Mouse (Mus musculus): Measurements from ENCODE around the gene Slc35c2. TPM values are rescaled to one million over a fixed set of nuclear protein-coding genes. Genes with fewer than 3 reads are reported as not detected.

Slc35c2 gene
- total and polyA plus RNA-seq, 2 experiments = 13.5 to 52.1 TPM

DNA sequence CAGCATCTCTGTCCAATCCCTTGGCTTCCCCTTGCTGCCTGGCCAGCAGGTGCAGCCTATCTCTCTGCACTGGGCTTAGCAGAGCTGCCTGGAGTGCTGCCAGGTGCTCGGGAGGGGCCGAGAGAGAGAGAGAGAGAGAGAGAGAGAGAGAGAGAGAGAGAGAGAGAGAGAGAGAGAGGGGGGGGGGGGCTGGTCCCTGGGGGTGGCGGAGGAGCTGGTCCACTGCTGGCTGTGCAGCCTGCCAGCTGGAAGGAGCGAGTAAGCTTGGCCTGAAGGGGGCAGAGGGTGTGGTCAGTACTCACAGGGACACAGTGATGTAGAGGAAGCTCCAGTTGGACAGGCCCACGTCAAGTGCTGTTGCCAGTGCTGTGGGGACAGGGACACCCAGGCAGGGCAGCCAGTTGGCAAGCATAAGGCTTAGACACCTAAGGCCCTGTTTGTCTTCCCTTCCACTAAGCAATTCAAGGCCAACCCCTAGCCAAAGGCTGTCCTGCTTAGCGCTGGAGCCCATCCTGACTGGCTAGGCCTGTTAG lies 5.8 kb downstream of the Slc35c2 start:
- no peak for TF ChIP-seq POLR2A (IDR thresholded peaks at IDR 0.05; ENCODE audit: extremely low read depth, insufficient read depth, low read length)
- no peak for TF ChIP-seq CTCF (IDR thresholded peaks at IDR 0.05; ENCODE audit: low read depth, low read length)
- no peak overlapping the region for H3K4me3 ChIP-seq (ENCODE audit: insufficient read depth, low read depth, low read length)
- H3K27me3 ChIP-seq (ENCODE audit: control insufficient read depth, insufficient read depth, low read length) = no peaks in the 10 kb centered on the region
- H3K27ac ChIP-seq (replicated peaks; ENCODE audit: insufficient read depth, low read depth, low read length) = no peak overlapping the region
- H3K36me3 ChIP-seq (ENCODE audit: control insufficient read depth, insufficient read depth, low read length) = no peaks in the 10 kb centered on the region
- peaks cover 4% of the 10 kb centered on the region; the same call in 1 of the 2 replicates for H3K4me1 ChIP-seq (ENCODE audit: control insufficient read depth, insufficient read depth, low read length)
- no peak overlapping the region for H3K9ac ChIP-seq (ENCODE audit: low read depth, low read length)
- 0 out of 2 replicates have a peak, but pooled peaks cover 2% of the 10 kb centered on the region for H3K79me2 ChIP-seq (ENCODE audit: control insufficient read depth, insufficient read depth, low read length)
- DNase-seq (ENCODE audit: extremely low read depth, low read depth, low spot score) = peak; percentile 37
- 68% methylated on average over 5 of the region's 6 CpGs for WGBS

DNA sequence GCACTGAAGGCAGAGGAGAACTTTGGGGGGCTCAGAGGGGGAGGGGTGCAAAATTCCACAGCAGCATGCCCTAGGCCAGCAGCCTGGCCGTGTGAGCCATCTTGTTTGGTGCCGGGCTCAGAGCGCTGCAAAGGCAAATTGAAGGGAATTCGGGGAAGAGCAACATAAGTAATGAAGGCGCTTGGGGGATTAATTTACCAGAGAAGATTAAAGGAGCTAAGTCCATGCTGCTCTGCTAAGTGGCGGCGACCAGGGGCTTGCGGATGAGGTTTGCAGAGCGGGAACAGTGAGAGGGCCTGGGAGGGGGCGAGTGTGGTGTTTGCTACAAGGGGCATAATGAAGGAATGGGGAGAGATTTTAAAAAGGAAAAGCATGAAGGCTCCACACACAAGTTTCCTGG lies 8.3 kb downstream of the Slc35c2 start:
- no peaks in the 10 kb centered on the region for H3K36me3 ChIP-seq (ENCODE audit: control insufficient read depth, insufficient read depth, low read length)
- WGBS = 93% methylated on average over 10 of the region's 10 CpGs
- H3K79me2 ChIP-seq (ENCODE audit: control insufficient read depth, insufficient read depth, low read length) = no peaks in the 10 kb centered on the region
- TF ChIP-seq CTCF (IDR thresholded peaks at IDR 0.05; ENCODE audit: low read depth, low read length) = no peak
- TF ChIP-seq POLR2A (IDR thresholded peaks at IDR 0.05; ENCODE audit: extremely low read depth, insufficient read depth, low read length) = no peak
- H3K27me3 ChIP-seq (ENCODE audit: control insufficient read depth, insufficient read depth, low read length) = no peaks in the 10 kb centered on the region
- H3K9ac ChIP-seq (ENCODE audit: low read depth, low read length) = no peak overlapping the region
- no peak overlapping the region for H3K4me3 ChIP-seq (ENCODE audit: insufficient read depth, low read depth, low read length)
- no peak overlapping the region for H3K27ac ChIP-seq (replicated peaks; ENCODE audit: insufficient read depth, low read depth, low read length)
- no peak for DNase-seq (ENCODE audit: extremely low read depth, low read depth, low spot score)
- no peaks in the 10 kb centered on the region for H3K4me1 ChIP-seq (ENCODE audit: control insufficient read depth, insufficient read depth, low read length)

DNA sequence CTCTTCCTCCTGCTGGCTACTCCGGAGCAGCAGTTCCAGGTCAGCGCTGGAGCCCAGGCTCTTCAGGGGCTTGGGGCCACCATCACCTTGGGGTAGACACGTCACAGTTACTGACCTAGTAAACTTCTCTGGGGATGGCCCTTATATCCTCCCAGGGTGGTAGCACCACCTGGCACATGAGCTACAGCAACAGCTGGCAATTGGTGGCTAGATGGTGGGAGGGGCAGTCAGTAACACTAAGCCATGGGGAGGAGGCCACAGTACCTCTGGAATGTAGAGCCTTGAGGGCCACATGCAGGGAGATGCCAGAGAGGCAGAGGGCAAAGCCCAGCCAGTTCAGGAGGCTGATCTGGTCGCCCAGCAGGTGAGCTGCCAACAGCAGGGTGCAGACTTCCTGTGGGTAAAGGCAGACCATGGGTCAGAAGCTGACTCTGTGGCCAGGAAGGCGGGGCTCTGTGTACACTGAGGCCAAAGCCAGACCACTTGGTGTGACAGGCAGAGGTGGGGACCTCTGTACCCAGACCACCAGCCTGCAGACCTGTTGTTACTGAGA lies 10.4 kb downstream of the Slc35c2 start:
- H3K36me3 ChIP-seq (ENCODE audit: control insufficient read depth, insufficient read depth, low read length) = no peaks in the 10 kb centered on the region
- no peak overlapping the region for H3K4me3 ChIP-seq (ENCODE audit: insufficient read depth, low read depth, low read length)
- DNase-seq (ENCODE audit: extremely low read depth, low read depth, low spot score) = no peak
- no peaks in the 10 kb centered on the region for H3K27me3 ChIP-seq (ENCODE audit: control insufficient read depth, insufficient read depth, low read length)
- no peak overlapping the region for H3K9ac ChIP-seq (ENCODE audit: low read depth, low read length)
- H3K4me1 ChIP-seq (ENCODE audit: control insufficient read depth, insufficient read depth, low read length) = no peaks in the 10 kb centered on the region
- no peak for TF ChIP-seq CTCF (IDR thresholded peaks at IDR 0.05; ENCODE audit: low read depth, low read length)
- no peak for TF ChIP-seq POLR2A (IDR thresholded peaks at IDR 0.05; ENCODE audit: extremely low read depth, insufficient read depth, low read length)
- H3K27ac ChIP-seq (replicated peaks; ENCODE audit: insufficient read depth, low read depth, low read length) = no peak overlapping the region
- 89% methylated on average over 5 of the region's 5 CpGs for WGBS
- no peaks in the 10 kb centered on the region for H3K79me2 ChIP-seq (ENCODE audit: control insufficient read depth, insufficient read depth, low read length)

DNA sequence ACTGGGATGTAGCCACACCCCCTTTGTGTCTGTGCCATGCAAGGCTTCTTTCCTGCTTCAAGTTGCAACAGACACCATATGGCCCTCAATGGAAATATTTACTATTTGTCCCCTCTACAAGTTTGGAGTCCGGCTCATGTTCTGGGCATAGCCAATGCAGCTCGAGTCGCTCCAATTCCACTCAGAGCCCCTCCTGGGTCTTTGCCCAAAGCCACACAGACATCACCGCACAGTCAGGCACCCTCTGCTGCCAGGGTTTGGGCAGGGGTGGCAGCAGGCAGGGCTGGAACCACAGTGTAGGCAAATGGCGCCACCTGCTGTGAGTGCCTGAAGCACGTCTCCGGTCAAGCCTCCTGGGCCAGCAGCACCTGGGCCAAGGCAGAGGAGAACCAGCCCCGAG lies 11.8 kb downstream of the Slc35c2 start:
- no peaks in the 10 kb centered on the region for H3K27me3 ChIP-seq (ENCODE audit: control insufficient read depth, insufficient read depth, low read length)
- no peak overlapping the region for H3K27ac ChIP-seq (replicated peaks; ENCODE audit: insufficient read depth, low read depth, low read length)
- WGBS = 37% methylated on average over 8 of the region's 8 CpGs
- no peaks in the 10 kb centered on the region for H3K4me1 ChIP-seq (ENCODE audit: control insufficient read depth, insufficient read depth, low read length)
- no peak overlapping the region for H3K4me3 ChIP-seq (ENCODE audit: insufficient read depth, low read depth, low read length)
- H3K79me2 ChIP-seq (ENCODE audit: control insufficient read depth, insufficient read depth, low read length) = no peaks in the 10 kb centered on the region
- H3K9ac ChIP-seq (ENCODE audit: low read depth, low read length) = no peak overlapping the region
- no peaks in the 10 kb centered on the region for H3K36me3 ChIP-seq (ENCODE audit: control insufficient read depth, insufficient read depth, low read length)
- TF ChIP-seq CTCF (IDR thresholded peaks at IDR 0.05; ENCODE audit: low read depth, low read length) = peak; percentile 87
- TF ChIP-seq POLR2A (IDR thresholded peaks at IDR 0.05; ENCODE audit: extremely low read depth, insufficient read depth, low read length) = no peak
- peak; percentile 31 for DNase-seq (ENCODE audit: extremely low read depth, low read depth, low spot score)

DNA sequence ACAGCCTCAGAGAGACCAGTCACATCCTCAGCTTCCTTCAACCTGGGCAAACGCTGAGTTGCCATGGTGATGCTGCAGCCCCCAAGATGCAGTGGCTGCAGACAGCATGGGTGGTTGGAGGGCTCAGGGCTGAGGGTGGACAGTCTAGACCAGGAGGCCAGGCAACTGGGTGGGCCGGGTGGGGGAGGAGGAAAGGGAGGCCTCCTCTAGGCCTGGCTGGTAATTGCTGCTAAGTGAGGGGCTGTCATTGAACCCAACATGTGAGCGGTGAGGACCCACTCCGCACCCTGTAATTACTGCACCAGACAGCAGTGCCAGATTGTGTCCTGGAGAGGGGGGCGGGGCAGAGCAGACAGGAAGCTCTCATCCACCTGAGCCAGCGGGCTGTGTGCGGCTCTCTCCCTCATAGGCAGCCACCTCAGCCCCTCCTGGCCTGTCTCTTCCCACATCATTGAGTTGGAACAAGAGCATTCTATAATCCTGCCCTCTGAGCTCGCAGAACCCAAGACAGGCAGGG lies 12.5 kb downstream of the Slc35c2 start:
- 72% methylated on average over 8 of the region's 8 CpGs for WGBS
- Histone ChIP-seq H3K4me1 (ENCODE audit: control insufficient read depth, insufficient read depth, low read length) (no peaks in the 10 kb centered on the region), H3K36me3 (ENCODE audit: control insufficient read depth, insufficient read depth, low read length) (no peaks in the 10 kb centered on the region), H3K9ac (ENCODE audit: low read depth, low read length) (no peak overlapping the region), H3K4me3 (ENCODE audit: insufficient read depth, low read depth, low read length) (no peak overlapping the region), H3K79me2 (ENCODE audit: control insufficient read depth, insufficient read depth, low read length) (no peaks in the 10 kb centered on the region), H3K27me3 (ENCODE audit: control insufficient read depth, insufficient read depth, low read length) (no peaks in the 10 kb centered on the region), H3K27ac (replicated peaks; ENCODE audit: insufficient read depth, low read depth, low read length) (no peak overlapping the region)
- no peak for TF ChIP-seq CTCF (IDR thresholded peaks at IDR 0.05; ENCODE audit: low read depth, low read length)
- no peak for TF ChIP-seq POLR2A (IDR thresholded peaks at IDR 0.05; ENCODE audit: extremely low read depth, insufficient read depth, low read length)
- DNase-seq (ENCODE audit: extremely low read depth, low read depth, low spot score) = no peak

DNA sequence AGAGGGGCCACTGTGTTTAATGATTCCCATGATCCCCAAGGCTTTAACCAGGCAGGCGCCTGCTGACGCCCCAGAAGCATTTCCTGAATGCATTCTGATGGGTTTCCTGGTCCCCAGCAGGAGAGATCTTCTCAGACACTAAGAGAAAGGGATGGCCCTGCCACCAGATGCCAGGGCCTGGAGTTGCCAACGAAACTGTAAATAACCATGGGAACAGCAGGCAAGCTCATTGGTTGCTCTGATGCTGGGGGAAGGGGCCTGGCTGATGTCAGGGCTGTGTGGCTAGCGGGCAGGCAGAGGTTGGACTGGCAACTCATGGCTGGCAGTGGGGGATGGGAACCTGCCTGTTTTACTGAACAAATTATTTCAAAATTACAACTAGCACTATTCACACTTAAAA lies 14.1 kb downstream of the Slc35c2 start:
- TF ChIP-seq POLR2A (IDR thresholded peaks at IDR 0.05; ENCODE audit: extremely low read depth, insufficient read depth, low read length) (no peak), CTCF (IDR thresholded peaks at IDR 0.05; ENCODE audit: low read depth, low read length) (no peak)
- 46% methylated on average over 4 of the region's 4 CpGs for WGBS
- Histone ChIP-seq H3K9ac (ENCODE audit: low read depth, low read length) (no peak overlapping the region), H3K27ac (replicated peaks; ENCODE audit: insufficient read depth, low read depth, low read length) (no peak overlapping the region), H3K79me2 (ENCODE audit: control insufficient read depth, insufficient read depth, low read length) (no peaks in the 10 kb centered on the region), H3K4me1 (ENCODE audit: control insufficient read depth, insufficient read depth, low read length) (no peaks in the 10 kb centered on the region), H3K27me3 (ENCODE audit: control insufficient read depth, insufficient read depth, low read length) (no peaks in the 10 kb centered on the region), H3K4me3 (ENCODE audit: insufficient read depth, low read depth, low read length) (no peak overlapping the region), H3K36me3 (ENCODE audit: control insufficient read depth, insufficient read depth, low read length) (no peaks in the 10 kb centered on the region)
- no peak for DNase-seq (ENCODE audit: extremely low read depth, low read depth, low spot score)

All from liver, adult 2 months (tissue).